Mouse (Mus musculus): Measurements from ENCODE around the gene A930004D18Rik. TPM values are rescaled to one million over a fixed set of nuclear protein-coding genes. Genes with fewer than 3 reads are reported as not detected.

A930004D18Rik gene
- polyA plus RNA-seq, 1 experiment from 2014 or later: 8.2 TPM

DNA sequence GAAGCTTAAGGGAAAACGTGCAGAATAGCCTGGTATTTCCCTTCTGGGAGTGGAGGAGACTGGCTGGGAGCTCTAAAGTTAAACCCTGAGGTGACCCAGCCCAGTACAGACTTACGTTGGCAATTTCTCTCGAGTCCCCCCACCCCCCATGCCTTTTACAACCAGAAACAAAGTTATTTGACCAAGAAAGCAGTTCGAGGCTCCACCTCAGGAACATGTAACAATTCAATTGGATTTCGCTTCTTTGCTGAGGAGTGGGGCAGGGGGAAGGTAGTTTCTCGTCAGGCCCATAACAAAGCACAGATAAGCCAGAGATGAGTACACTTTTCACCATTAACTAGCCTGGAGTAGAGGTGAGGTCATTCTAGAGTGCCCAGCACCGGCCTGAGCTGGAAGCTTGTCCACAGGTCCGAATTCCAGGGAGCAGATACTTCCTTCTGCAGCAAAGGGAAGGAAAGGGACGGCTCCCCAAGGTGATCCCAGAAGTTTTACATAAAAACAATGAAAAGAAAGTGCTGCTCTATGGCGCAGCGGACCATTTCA lies 11.8 kb upstream of the A930004D18Rik start:
- H3K4me1 ChIP-seq (ENCODE audit: control insufficient read depth, insufficient read depth, low read length): peaks cover 13% of the 10 kb centered on the region; the same call in 1 of the 2 replicates
- ATAC-seq (ENCODE audit: low read depth): peak; percentile 9; the same call in 1 of the 2 replicates

GRCm38 (mm10) chr2:18048453-18049075 lies 11.0 kb upstream of the A930004D18Rik start, which contains the start of gene Skida1:
Gene Skida1, minus strand, starts transcription at chr2:18049051.
- H3K27ac ChIP-seq (ENCODE audit: low read depth, low read length): peak within 1 kb of the TSS; percentile 99
- peak; percentile 79 for ATAC-seq (ENCODE audit: low read depth)
- H3K9ac ChIP-seq (replicated peaks; ENCODE audit: low read depth, low read length): peak within 1 kb of the TSS; percentile 99
- no peaks in the 10 kb centered on the region for H3K27me3 ChIP-seq (ENCODE audit: control insufficient read depth, insufficient read depth, low read length)
- WGBS: under 1% methylated on average over 17 of the region's 17 CpGs
- peak within 1 kb of the TSS; percentile 82 for H3K4me3 ChIP-seq (ENCODE audit: low read depth, low read length)
- H3K9me3 ChIP-seq (ENCODE audit: control insufficient read depth, low read length): no peaks in the 10 kb centered on the region
- H3K4me1 ChIP-seq (ENCODE audit: control insufficient read depth, insufficient read depth, low read length): peaks cover 13% of the 10 kb centered on the region; the same call in 1 of the 2 replicates
- H3K36me3 ChIP-seq (ENCODE audit: control insufficient read depth, insufficient read depth, low read length): no peaks in the 10 kb centered on the region
- H3K4me2 ChIP-seq (ENCODE audit: low read depth, low read length): peak within 1 kb of the TSS; percentile 81

More for the DNA sequence above, 11.8 kb upstream of the A930004D18Rik start:
- H3K9ac ChIP-seq (replicated peaks; ENCODE audit: low read depth, low read length): peak overlapping the region; percentile 44
- H3K27me3 ChIP-seq (ENCODE audit: control insufficient read depth, insufficient read depth, low read length): no peaks in the 10 kb centered on the region
- no peaks in the 10 kb centered on the region for H3K36me3 ChIP-seq (ENCODE audit: control insufficient read depth, insufficient read depth, low read length)
- H3K4me2 ChIP-seq (ENCODE audit: low read depth, low read length): peak overlapping the region; percentile 81
- 3% methylated on average over 11 of the region's 11 CpGs for WGBS
- H3K27ac ChIP-seq (ENCODE audit: low read depth, low read length): peak overlapping the region; percentile 99
- H3K4me3 ChIP-seq (ENCODE audit: low read depth, low read length): peak overlapping the region; percentile 82
- no peaks in the 10 kb centered on the region for H3K9me3 ChIP-seq (ENCODE audit: control insufficient read depth, low read length)

DNA sequence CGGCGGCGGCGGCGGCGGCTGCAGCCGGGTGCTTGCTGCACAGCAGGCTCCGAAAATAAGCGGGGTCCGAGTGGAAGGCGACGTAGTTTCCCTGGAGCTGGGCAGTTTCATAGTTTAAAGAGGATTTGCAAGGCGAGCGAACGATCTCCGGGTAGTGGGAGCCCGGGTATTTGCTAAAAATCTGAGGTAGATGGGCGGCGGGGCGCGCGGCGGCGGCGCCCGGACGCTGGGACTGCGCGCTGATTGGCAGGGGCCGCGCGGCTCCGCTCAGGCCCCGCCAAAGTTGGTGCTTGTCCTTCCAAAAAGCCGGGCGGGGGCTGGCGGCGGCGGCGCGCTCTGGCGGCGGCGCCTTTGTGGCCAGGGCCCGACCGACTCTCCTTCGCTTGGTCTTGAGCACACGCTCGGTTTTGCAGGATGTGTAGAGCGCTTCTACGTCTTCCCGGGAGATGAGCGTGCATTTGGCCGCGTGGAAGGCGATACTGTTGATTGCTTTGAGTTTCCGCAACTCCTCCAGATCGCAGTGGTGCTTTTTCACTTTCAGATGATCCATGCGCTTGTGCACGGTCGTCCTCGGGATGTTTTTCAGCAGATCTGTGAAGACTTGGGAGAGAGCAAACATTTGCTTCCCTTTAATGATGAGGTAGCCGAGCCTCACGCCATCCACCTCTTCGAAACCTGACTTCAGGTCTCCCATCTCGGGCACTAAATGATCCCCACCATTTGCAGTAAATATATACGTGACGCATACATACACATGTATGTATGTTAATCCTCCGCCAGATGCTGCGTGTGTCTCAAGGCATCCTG lies 10.3 kb upstream of the A930004D18Rik start:
- Histone ChIP-seq H3K27me3 (ENCODE audit: control insufficient read depth, insufficient read depth, low read length) (no peaks in the 10 kb centered on the region), H3K27ac (ENCODE audit: low read depth, low read length) (peak overlapping the region; percentile 99), H3K4me3 (ENCODE audit: low read depth, low read length) (peak overlapping the region; percentile 82), H3K4me2 (ENCODE audit: low read depth, low read length) (peak overlapping the region; percentile 81), H3K9ac (replicated peaks; ENCODE audit: low read depth, low read length) (peak overlapping the region; percentile 99), H3K36me3 (ENCODE audit: control insufficient read depth, insufficient read depth, low read length) (no peaks in the 10 kb centered on the region), H3K9me3 (ENCODE audit: control insufficient read depth, low read length) (no peaks in the 10 kb centered on the region), H3K4me1 (ENCODE audit: control insufficient read depth, insufficient read depth, low read length) (peaks cover 20% of the 10 kb centered on the region; the same call in 1 of the 2 replicates)
- WGBS: under 1% methylated on average over 70 of the region's 70 CpGs
- ATAC-seq (ENCODE audit: low read depth): peak; percentile 69

GRCm38 (mm10) chr2:18046758-18047645 lies 9.5 kb upstream of the A930004D18Rik start:
- Histone ChIP-seq H3K27me3 (ENCODE audit: control insufficient read depth, insufficient read depth, low read length) (no peaks in the 10 kb centered on the region), H3K4me2 (ENCODE audit: low read depth, low read length) (peak overlapping the region; percentile 81), H3K36me3 (ENCODE audit: control insufficient read depth, insufficient read depth, low read length) (no peaks in the 10 kb centered on the region), H3K4me3 (ENCODE audit: low read depth, low read length) (peak overlapping the region; percentile 82), H3K9ac (replicated peaks; ENCODE audit: low read depth, low read length) (peak overlapping the region; percentile 99), H3K27ac (ENCODE audit: low read depth, low read length) (peak overlapping the region; percentile 99), H3K4me1 (ENCODE audit: control insufficient read depth, insufficient read depth, low read length) (peaks cover 25% of the 10 kb centered on the region; the same call in 1 of the 2 replicates), H3K9me3 (ENCODE audit: control insufficient read depth, low read length) (no peaks in the 10 kb centered on the region)
- ATAC-seq (ENCODE audit: low read depth): peak; percentile 29
- WGBS: under 1% methylated on average over 62 of the region's 64 CpGs

- ATAC-seq (ENCODE audit: low read depth): no peak
- Histone ChIP-seq H3K36me3 (ENCODE audit: control insufficient read depth, insufficient read depth, low read length) (no peaks in the 10 kb centered on the region), H3K9me3 (ENCODE audit: control insufficient read depth, low read length) (no peaks in the 10 kb centered on the region), H3K4me2 (ENCODE audit: low read depth, low read length) (peak overlapping the region; percentile 81), H3K27me3 (ENCODE audit: control insufficient read depth, insufficient read depth, low read length) (no peaks in the 10 kb centered on the region), H3K4me1 (ENCODE audit: control insufficient read depth, insufficient read depth, low read length) (peaks cover 32% of the 10 kb centered on the region), H3K4me3 (ENCODE audit: low read depth, low read length) (peak overlapping the region; percentile 82), H3K9ac (replicated peaks; ENCODE audit: low read depth, low read length) (peak overlapping the region; percentile 99), H3K27ac (ENCODE audit: low read depth, low read length) (peak overlapping the region; percentile 99)
- WGBS: under 1% methylated on average over 4 of the region's 4 CpGs
These were observed 8.6 kb upstream of the A930004D18Rik start for GRCm38 (mm10) chr2:18046186-18046585.

DNA sequence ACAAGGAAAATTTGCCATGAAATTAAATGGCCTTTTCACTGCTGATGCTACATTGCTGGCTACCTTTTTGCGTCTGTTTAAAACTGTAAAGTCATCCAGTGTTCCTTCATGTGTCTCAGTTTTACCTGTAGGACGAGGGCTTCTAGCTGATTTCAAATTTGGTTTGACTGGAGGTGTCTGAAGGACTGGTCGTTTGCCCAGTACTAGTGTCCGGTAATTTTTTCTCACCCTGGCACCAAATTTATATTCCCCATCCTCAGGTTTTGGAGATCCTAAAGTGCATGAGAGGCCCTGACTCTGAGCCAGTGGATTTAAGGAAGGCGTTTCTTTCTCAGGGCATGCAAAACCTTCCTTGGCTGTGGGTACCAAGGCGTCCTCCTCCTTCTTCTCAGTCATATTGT lies 8.2 kb upstream of the A930004D18Rik start:
- Histone ChIP-seq H3K9me3 (ENCODE audit: control insufficient read depth, low read length) (no peaks in the 10 kb centered on the region), H3K9ac (replicated peaks; ENCODE audit: low read depth, low read length) (peak overlapping the region; percentile 99), H3K4me1 (ENCODE audit: control insufficient read depth, insufficient read depth, low read length) (peaks cover 36% of the 10 kb centered on the region), H3K36me3 (ENCODE audit: control insufficient read depth, insufficient read depth, low read length) (no peaks in the 10 kb centered on the region), H3K27ac (ENCODE audit: low read depth, low read length) (peak overlapping the region; percentile 99), H3K4me2 (ENCODE audit: low read depth, low read length) (peak overlapping the region; percentile 81), H3K27me3 (ENCODE audit: control insufficient read depth, insufficient read depth, low read length) (no peaks in the 10 kb centered on the region), H3K4me3 (ENCODE audit: low read depth, low read length) (peak overlapping the region; percentile 82)
- WGBS: 2% methylated on average over 6 of the region's 6 CpGs
- no peak for ATAC-seq (ENCODE audit: low read depth)

- Histone ChIP-seq H3K4me3 (ENCODE audit: low read depth, low read length) (peak overlapping the region; percentile 82), H3K27me3 (ENCODE audit: control insufficient read depth, insufficient read depth, low read length) (no peaks in the 10 kb centered on the region), H3K9ac (replicated peaks; ENCODE audit: low read depth, low read length) (peak overlapping the region; percentile 99), H3K4me2 (ENCODE audit: low read depth, low read length) (peak overlapping the region; percentile 81), H3K4me1 (ENCODE audit: control insufficient read depth, insufficient read depth, low read length) (peaks cover 40% of the 10 kb centered on the region), H3K9me3 (ENCODE audit: control insufficient read depth, low read length) (no peaks in the 10 kb centered on the region), H3K27ac (ENCODE audit: low read depth, low read length) (peak overlapping the region; percentile 99; the same call in 1 of the 2 replicates), H3K36me3 (ENCODE audit: control insufficient read depth, insufficient read depth, low read length) (no peaks in the 10 kb centered on the region)
- ATAC-seq (ENCODE audit: low read depth): no peak
- WGBS: 4% methylated on average over 7 of the region's 7 CpGs
These were observed 7.7 kb upstream of the A930004D18Rik start for GRCm38 (mm10) chr2:18045143-18045780.
